Mouse (Mus musculus) c-Kit-positive CD71-negative TER-119-negative erythroid progenitor cells, embryonic 14.5 days (primary cell): ENCODE measurements around the gene Pla2g4f.

Source experiments
- DNase-seq: peaks from one replicate; pipeline ENCODE4 v3.0.0-alpha.2; 2013; ENCODE audit warnings: low read depth

Pla2g4f gene

GRCm38 (mm10) chr2:120279961-120280360 is 34.0 kb downstream of the Pla2g4f start:
- peak; percentile 35 for DNase-seq

GRCm38 (mm10) chr2:120276951-120277350 is 37.0 kb downstream of the Pla2g4f start:
- DNase-seq = no peak

- peak; percentile 26 for DNase-seq
These were observed 45.3 kb downstream of the Pla2g4f start for GRCm38 (mm10) chr2:120268635-120269034.

- DNase-seq = no peak
These were observed 48.4 kb downstream of the Pla2g4f start for GRCm38 (mm10) chr2:120265523-120265922.

GRCm38 (mm10) chr2:120264858-120265257 is 49.1 kb downstream of the Pla2g4f start:
- no peak for DNase-seq

GRCm38 (mm10) chr2:120262876-120263275 is 51.1 kb downstream of the Pla2g4f start:
- no peak for DNase-seq

GRCm38 (mm10) chr2:120261346-120261745 is 52.6 kb downstream of the Pla2g4f start:
- no peak for DNase-seq

GRCm38 (mm10) chr2:120256259-120256658 is 57.7 kb downstream of the Pla2g4f start:
- no peak for DNase-seq

- DNase-seq = no peak
These were observed 61.3 kb downstream of the Pla2g4f start for GRCm38 (mm10) chr2:120252644-120253043.
